Mouse (Mus musculus) heart, embryonic 16.5 days (tissue): ENCODE data around the gene Pdrg1. TPM values are rescaled to one million over a fixed set of nuclear protein-coding genes. Genes with fewer than 3 reads are reported as not detected.

ENCODE experiments used
- ATAC-seq: fragments of 200-750 bp; cut with Nextera tagmentation; replicated peaks from 2 replicates; pipeline ENCODE4 v1.8.0; 2017; ENCODE audit warnings: moderate number of reproducible peaks; ENCODE audit not compliant: insufficient read depth, low FRiP score; ENCODE audit errors: extremely low read depth
- H3K27ac ChIP-seq: fragments of 300-500 bp; sonication (generic); 2 replicates; pipeline ENCODE4 v1.5.1; 2014; ENCODE audit warnings: mild to moderate bottlenecking, low read length, control low read depth, moderate library complexity
- H3K27me3 ChIP-seq: fragments of 300-500 bp; sonication (generic); 2 replicates; pipeline ENCODE4 v1.6.1; 2014; ENCODE audit warnings: low read length, mixed read lengths; ENCODE audit not compliant: control insufficient read depth, insufficient read depth
- H3K36me3 ChIP-seq: fragments of 300-500 bp; sonication (generic); 2 replicates; pipeline ENCODE4 v1.6.1; 2014; ENCODE audit not compliant: control insufficient read depth, insufficient read depth
- H3K4me1 ChIP-seq: fragments of 300-500 bp; sonication (generic); 2 replicates; pipeline ENCODE4 v1.6.1; 2014; ENCODE audit warnings: low read length, mixed read lengths; ENCODE audit not compliant: control insufficient read depth, insufficient read depth
- H3K4me2 ChIP-seq: fragments of 300-500 bp; sonication (generic); 2 replicates; pipeline ENCODE4 v1.6.1; 2014; ENCODE audit warnings: low read depth, mild to moderate bottlenecking, control low read depth, low read length
- H3K4me3 ChIP-seq: fragments of 300-500 bp; sonication (generic); 2 replicates; pipeline ENCODE4 v1.5.1; 2014; ENCODE audit warnings: mild to moderate bottlenecking, control low read depth, low read length
- H3K9ac ChIP-seq: fragments of 300-500 bp; sonication (generic); 2 replicates; pipeline ENCODE4 v1.6.1; 2014; ENCODE audit warnings: low read length, control low read depth
- H3K9me3 ChIP-seq: fragments of 300-500 bp; sonication (generic); replicated peaks from 2 replicates; pipeline ENCODE4 v1.6.1; 2016; ENCODE audit warnings: low read length; ENCODE audit not compliant: control insufficient read depth
- WGBS: fragments of 180-500 bp; shearing (Covaris S2); extraction: QIAGEN DNeasy Blood & Tissue Kit; methylation state at CpG from one replicate; pipeline ENCODE4 v1.1.7; 2014; 5-methylcytosine and 5-hydroxymethylcytosine counted together
- polyA plus RNA-seq: library from polyadenylated mRNA; unstranded; fragments of >200 nt; fragmentation: Nextera tagmentation; extraction: Ambion mirVana; gene quantifications from 2 replicates; pipeline ENCODE4 v1.2.1, GENCODE M21; 2015

The Pdrg1 gene
- polyA plus RNA-seq: 132 and 146 TPM in 2 replicates

- Histone ChIP-seq H3K36me3 (peaks cover 29% of the 10 kb centered on the region), H3K27me3 (peaks cover 7% of the 10 kb centered on the region; the same call in 1 of the 2 replicates), H3K4me3 (peak within 1 kb of the TSS; percentile 75), H3K4me1 (peaks cover 8% of the 10 kb centered on the region), H3K27ac (no peak within 1 kb of the TSS), H3K9me3 (no peaks in the 10 kb centered on the region), H3K4me2 (peak within 1 kb of the TSS; percentile 90), H3K9ac (peak within 1 kb of the TSS; percentile 88)
- peak; percentile 97 for ATAC-seq
- WGBS: 1% methylated on average over 54 of the region's 54 CpGs
Observed at GRCm38 (mm10) chr2:153014758-153015593, at the start of gene Pdrg1. Pdrg1 (minus strand) TSS chr2:153015427.

GRCm38 (mm10) chr2:153064190-153064970 is 49.2 kb upstream of the Pdrg1 start:
- 57% methylated on average over 9 of the region's 9 CpGs for WGBS
- Histone ChIP-seq H3K4me2 (0 out of 2 replicates have a peak overlapping the region, but pooled peaks have one; percentile 29), H3K36me3 (no peaks in the 10 kb centered on the region), H3K4me3 (no peak overlapping the region), H3K27me3 (peaks cover 18% of the 10 kb centered on the region), H3K27ac (peak overlapping the region; percentile 23; the same call in 1 of the 2 replicates), H3K9me3 (no peaks in the 10 kb centered on the region), H3K4me1 (no peaks in the 10 kb centered on the region), H3K9ac (no peak overlapping the region)
- no peak for ATAC-seq

- no peaks in the 10 kb centered on the region for H3K9me3 ChIP-seq
- H3K4me2 ChIP-seq: no peak overlapping the region
- no peak for ATAC-seq
- no peak overlapping the region for H3K9ac ChIP-seq
- H3K27ac ChIP-seq: no peak overlapping the region
- 47% methylated on average over 3 of the region's 3 CpGs for WGBS
- no peak overlapping the region for H3K4me3 ChIP-seq
- peaks cover 12% of the 10 kb centered on the region for H3K27me3 ChIP-seq
- no peaks in the 10 kb centered on the region for H3K36me3 ChIP-seq
- no peaks in the 10 kb centered on the region for H3K4me1 ChIP-seq
Observed at GRCm38 (mm10) chr2:153063394-153063793, 48.2 kb upstream of the Pdrg1 start.

GRCm38 (mm10) chr2:153060216-153060615 is 45.0 kb upstream of the Pdrg1 start:
- Histone ChIP-seq H3K9me3 (no peaks in the 10 kb centered on the region), H3K27ac (no peak overlapping the region), H3K4me2 (no peak overlapping the region), H3K4me1 (no peaks in the 10 kb centered on the region), H3K9ac (no peak overlapping the region), H3K27me3 (peaks cover 4% of the 10 kb centered on the region; the same call in 1 of the 2 replicates), H3K36me3 (no peaks in the 10 kb centered on the region), H3K4me3 (no peak overlapping the region)
- 81% methylated on average over 7 of the region's 7 CpGs for WGBS
- no peak for ATAC-seq

- Histone ChIP-seq H3K9me3 (no peaks in the 10 kb centered on the region), H3K4me3 (no peak overlapping the region), H3K27ac (no peak overlapping the region), H3K9ac (no peak overlapping the region), H3K27me3 (peaks cover 17% of the 10 kb centered on the region), H3K36me3 (no peaks in the 10 kb centered on the region), H3K4me2 (no peak overlapping the region), H3K4me1 (no peaks in the 10 kb centered on the region)
- no peak for ATAC-seq
- WGBS: 67% methylated on average over 4 of the region's 4 CpGs
Observed at GRCm38 (mm10) chr2:153058365-153058764, 43.1 kb upstream of the Pdrg1 start.

GRCm38 (mm10) chr2:153055270-153055920 is 40.2 kb upstream of the Pdrg1 start:
- ATAC-seq: no peak
- Histone ChIP-seq H3K4me3 (no peak overlapping the region), H3K9me3 (no peaks in the 10 kb centered on the region), H3K27ac (no peak overlapping the region), H3K36me3 (no peaks in the 10 kb centered on the region), H3K4me1 (no peaks in the 10 kb centered on the region), H3K9ac (no peak overlapping the region), H3K4me2 (no peak overlapping the region), H3K27me3 (peaks cover 40% of the 10 kb centered on the region)
- 55% methylated on average over 6 of the region's 6 CpGs for WGBS

- Histone ChIP-seq H3K4me3 (no peak overlapping the region), H3K4me2 (no peak overlapping the region), H3K9me3 (no peaks in the 10 kb centered on the region), H3K9ac (no peak overlapping the region), H3K27ac (no peak overlapping the region), H3K36me3 (no peaks in the 10 kb centered on the region), H3K27me3 (peaks cover 40% of the 10 kb centered on the region), H3K4me1 (peaks cover 2% of the 10 kb centered on the region; the same call in 1 of the 2 replicates)
- WGBS: 88% methylated on average over 8 of the region's 8 CpGs
- no peak for ATAC-seq
Observed at GRCm38 (mm10) chr2:153053896-153054295, 38.7 kb upstream of the Pdrg1 start.

GRCm38 (mm10) chr2:153052700-153053351 is 37.6 kb upstream of the Pdrg1 start:
- 7% methylated on average over 30 of the region's 30 CpGs for WGBS
- ATAC-seq: no peak

More at GRCm38 (mm10) chr2:153052700-153053351, 37.6 kb upstream of the Pdrg1 start:
- no peak overlapping the region for H3K4me2 ChIP-seq
- no peak overlapping the region for H3K4me3 ChIP-seq
- no peak overlapping the region for H3K9ac ChIP-seq
- no peaks in the 10 kb centered on the region for H3K36me3 ChIP-seq
- no peaks in the 10 kb centered on the region for H3K9me3 ChIP-seq
- H3K27ac ChIP-seq: no peak overlapping the region
- peaks cover 38% of the 10 kb centered on the region for H3K27me3 ChIP-seq
- peaks cover 2% of the 10 kb centered on the region; the same call in 1 of the 2 replicates for H3K4me1 ChIP-seq
